Mouse (Mus musculus) c-Kit-positive CD71-negative TER-119-negative erythroid progenitor cells, embryonic 14.5 days (primary cell): ENCODE results near the gene Dnajc12.
A peak's percentile ranks its signal among the peaks of the same experiment; 100 is the strongest.
"Not testable (repeated sequence)": the region's sequence is repeated elsewhere in the genome, so short reads cannot be mapped to it uniquely, and the experiment has no call there.

Source experiments
- DNase-seq: peaks from one replicate; pipeline ENCODE4 v3.0.0-alpha.2; 2013; ENCODE audit warnings: low read depth

Dnajc12 gene

GRCm38 (mm10) chr10:63429785-63430305 is 47.6 kb downstream of the Dnajc12 start, which contains the start of gene Ctnna3:
TSS of gene Ctnna3 (plus strand) at chr10:63430098.
- DNase-seq = peak; percentile 70

- DNase-seq = no peak
These were observed 49.0 kb downstream of the Dnajc12 start for GRCm38 (mm10) chr10:63431221-63431736.

GRCm38 (mm10) chr10:63432099-63432498 is 49.9 kb downstream of the Dnajc12 start:
- no peak for DNase-seq

GRCm38 (mm10) chr10:63432887-63433286 is 50.6 kb downstream of the Dnajc12 start:
- no peak for DNase-seq

GRCm38 (mm10) chr10:63438736-63439262 is 56.6 kb downstream of the Dnajc12 start:
- no peak for DNase-seq

GRCm38 (mm10) chr10:63439694-63440228 is 57.5 kb downstream of the Dnajc12 start:
- no peak for DNase-seq

- DNase-seq = not testable (repeated sequence)
These were observed 62.6 kb downstream of the Dnajc12 start for GRCm38 (mm10) chr10:63444602-63445387.

GRCm38 (mm10) chr10:63453926-63454325 is 71.7 kb downstream of the Dnajc12 start:
- no peak for DNase-seq

- no peak for DNase-seq
These were observed 73.1 kb downstream of the Dnajc12 start for GRCm38 (mm10) chr10:63455110-63455878.

- DNase-seq = no peak
These were observed 75.3 kb downstream of the Dnajc12 start for GRCm38 (mm10) chr10:63457292-63458128.
